Mouse (Mus musculus) embryonic fibroblast, embryonic 13.5 days (primary cell): ENCODE measurements around the gene Tor1b.

Source experiments
- CTCF ChIP-seq: IDR thresholded peaks from 2 replicates; pipeline ENCODE4 v1.5.1; 2011; ENCODE audit warnings: mild to moderate bottlenecking, control low read depth, low read length, moderate library complexity, borderline replicate concordance; ENCODE audit not compliant: insufficient read depth
- POLR2A ChIP-seq: IDR thresholded peaks from 2 replicates; pipeline ENCODE4 v1.6.1; 2011; ENCODE audit warnings: low read depth, mild to moderate bottlenecking, control low read depth, low read length, moderate library complexity

GRCm38 (mm10) chr2:31005453-31005852, 52.7 kb downstream of the Tor1b start:
- no peak for TF ChIP-seq CTCF
- no peak for TF ChIP-seq POLR2A
